Mouse (Mus musculus) midbrain, embryonic 14.5 days (tissue): ENCODE data around the gene Tob1. TPM values are rescaled to one million over a fixed set of nuclear protein-coding genes. Genes with fewer than 3 reads are reported as not detected.

Source experiments
- ATAC-seq: fragments of 200-750 bp; cut with Nextera tagmentation; 2 replicates; pipeline ENCODE4 v1.8.0; 2017; ENCODE audit warnings: moderate number of reproducible peaks, moderate library complexity; ENCODE audit not compliant: low FRiP score, low TSS enrichment
- DNase-seq: peaks from one replicate; pipeline ENCODE4 v3.0.0-alpha.2; 2015
- H3K27ac ChIP-seq: fragments of 300-500 bp; sonication (generic); replicated peaks from 2 replicates; pipeline ENCODE4 v1.5.1; 2014; ENCODE audit warnings: mild to moderate bottlenecking, low read depth, low read length, moderate library complexity
- H3K27me3 ChIP-seq: fragments of 300-500 bp; sonication (generic); 2 replicates; pipeline ENCODE4 v1.6.1; 2014; ENCODE audit warnings: low read length, control low read depth, mixed read lengths; ENCODE audit not compliant: control insufficient read depth, insufficient read depth
- H3K36me3 ChIP-seq: fragments of 300-500 bp; sonication (generic); 2 replicates; pipeline ENCODE4 v1.6.1; 2014; ENCODE audit warnings: low read length, control low read depth; ENCODE audit not compliant: control insufficient read depth, insufficient read depth
- H3K4me1 ChIP-seq: fragments of 300-500 bp; sonication (generic); 2 replicates; pipeline ENCODE4 v1.6.1; 2014; ENCODE audit warnings: mild to moderate bottlenecking, antibody characterized with exemption, low read length, control low read depth; ENCODE audit not compliant: control insufficient read depth, insufficient read depth
- H3K4me2 ChIP-seq: fragments of 300-500 bp; sonication (generic); 2 replicates; pipeline ENCODE4 v1.6.1; 2014; ENCODE audit warnings: mild to moderate bottlenecking, low read length, moderate library complexity
- H3K4me3 ChIP-seq: fragments of 300-500 bp; sonication (generic); replicated peaks from 2 replicates; pipeline ENCODE4 v1.5.1; 2014; ENCODE audit warnings: low read depth, low read length
- H3K9ac ChIP-seq: fragments of 300-500 bp; sonication (generic); replicated peaks from 2 replicates; pipeline ENCODE4 v1.6.1; 2014; ENCODE audit warnings: mild to moderate bottlenecking, low read length, moderate library complexity
- H3K9me3 ChIP-seq: fragments of 300-500 bp; sonication (generic); 2 replicates; pipeline ENCODE4 v1.6.1; 2016; ENCODE audit warnings: low read length, control low read depth, mixed read lengths; ENCODE audit not compliant: control insufficient read depth
- WGBS: fragments of 180-500 bp; shearing (Covaris S2); extraction: QIAGEN DNeasy Blood & Tissue Kit; methylation state at CpG from one replicate; pipeline ENCODE4 v1.1.7; 2014; 5-methylcytosine and 5-hydroxymethylcytosine counted together
- polyA plus RNA-seq: library from polyadenylated mRNA; unstranded; fragments of >200 nt; fragmentation: Nextera tagmentation; extraction: Ambion mirVana; gene quantifications from 2 replicates; pipeline ENCODE4 v1.2.1, GENCODE M21; 2014

Gene Tob1
- polyA plus RNA-seq, 1 experiment from 2014 or later = 34.7 TPM

- no peak overlapping the region for H3K9ac ChIP-seq
- no peak overlapping the region for H3K4me3 ChIP-seq
- DNase-seq (no peak), ATAC-seq (no peak)
- H3K27me3 ChIP-seq = no peaks in the 10 kb centered on the region
- no peaks in the 10 kb centered on the region for H3K36me3 ChIP-seq
- WGBS = 80% methylated on average over 8 of the region's 8 CpGs
- no peak overlapping the region for H3K4me2 ChIP-seq
- H3K27ac ChIP-seq = no peak overlapping the region
- H3K9me3 ChIP-seq = no peaks in the 10 kb centered on the region
- H3K4me1 ChIP-seq = 0 out of 2 replicates have a peak, but pooled peaks cover 5% of the 10 kb centered on the region
Measured at GRCm38 (mm10) chr11:94230244-94230643, 19.0 kb downstream of the Tob1 start.

DNA sequence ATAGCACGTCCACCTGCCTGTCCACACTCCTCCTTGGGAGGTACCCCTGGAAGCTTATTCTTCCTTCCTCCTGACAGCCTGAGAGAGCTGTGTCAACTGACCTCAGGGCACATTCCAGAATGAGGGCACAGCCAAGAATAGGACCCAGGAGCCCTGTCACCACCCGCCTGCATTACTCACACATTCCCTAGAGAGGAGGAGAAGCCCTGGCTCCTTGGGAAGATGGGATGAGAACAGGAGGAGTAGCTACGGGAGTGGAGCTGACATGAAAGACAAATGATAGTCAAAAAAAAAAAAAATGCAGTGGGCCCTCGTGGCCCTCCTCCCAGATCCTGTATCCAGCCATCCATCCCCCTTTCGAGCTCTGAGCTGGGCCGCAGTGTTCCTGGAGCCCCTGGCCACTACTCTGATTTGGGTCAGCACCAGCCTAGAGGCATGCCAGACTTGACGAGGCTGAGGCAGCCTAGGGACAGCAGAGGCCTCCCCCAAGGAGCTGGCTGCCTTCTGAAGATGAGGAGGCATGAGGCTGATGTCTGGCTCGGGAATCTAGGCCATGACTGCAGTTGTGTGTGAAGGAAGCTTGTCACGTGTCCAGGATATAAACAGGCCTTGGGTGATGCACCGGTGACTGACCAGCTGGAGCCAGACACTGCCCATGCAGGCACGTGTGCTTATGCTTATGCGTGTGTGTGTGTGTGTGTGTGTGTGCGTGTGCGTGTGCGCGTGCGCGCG lies 20.7 kb downstream of the Tob1 start:
- 0 out of 2 replicates have a peak, but pooled peaks cover 5% of the 10 kb centered on the region for H3K4me1 ChIP-seq
- no peaks in the 10 kb centered on the region for H3K36me3 ChIP-seq
- no peaks in the 10 kb centered on the region for H3K27me3 ChIP-seq
- no peak overlapping the region for H3K4me2 ChIP-seq
- H3K9ac ChIP-seq = no peak overlapping the region
- no peaks in the 10 kb centered on the region for H3K9me3 ChIP-seq
- no peak overlapping the region for H3K27ac ChIP-seq
- ATAC-seq (no peak), DNase-seq (no peak)
- H3K4me3 ChIP-seq = no peak overlapping the region
- 82% methylated on average over 19 of the region's 19 CpGs for WGBS

GRCm38 (mm10) chr11:94233405-94233804 lies 22.2 kb downstream of the Tob1 start:
- no peak for DNase-seq
- 44% methylated on average over 6 of the region's 6 CpGs for WGBS
- no peak overlapping the region for H3K4me2 ChIP-seq

GRCm38 (mm10) chr11:94234380-94234779 lies 23.1 kb downstream of the Tob1 start:
- Histone ChIP-seq H3K9me3 (no peaks in the 10 kb centered on the region), H3K4me2 (no peak overlapping the region), H3K4me3 (no peak overlapping the region), H3K27me3 (no peaks in the 10 kb centered on the region), H3K36me3 (no peaks in the 10 kb centered on the region), H3K9ac (no peak overlapping the region), H3K27ac (no peak overlapping the region), H3K4me1 (no peaks in the 10 kb centered on the region)
- 94% methylated on average over 12 of the region's 12 CpGs for WGBS
- DNase-seq (no peak), ATAC-seq (no peak)

More at GRCm38 (mm10) chr11:94233405-94233804, 22.2 kb downstream of the Tob1 start:
- H3K9ac ChIP-seq = no peak overlapping the region
- no peaks in the 10 kb centered on the region for H3K36me3 ChIP-seq
- 0 out of 2 replicates have a peak, but pooled peaks cover 2% of the 10 kb centered on the region for H3K4me1 ChIP-seq
- no peaks in the 10 kb centered on the region for H3K27me3 ChIP-seq
- no peak for ATAC-seq
- H3K9me3 ChIP-seq = no peaks in the 10 kb centered on the region
- no peak overlapping the region for H3K4me3 ChIP-seq
- H3K27ac ChIP-seq = no peak overlapping the region

- Histone ChIP-seq H3K4me3 (no peak overlapping the region), H3K4me2 (no peak overlapping the region), H3K36me3 (no peaks in the 10 kb centered on the region), H3K4me1 (no peaks in the 10 kb centered on the region), H3K27ac (no peak overlapping the region), H3K27me3 (no peaks in the 10 kb centered on the region), H3K9ac (no peak overlapping the region), H3K9me3 (no peaks in the 10 kb centered on the region)
- WGBS = 88% methylated on average over 8 of the region's 8 CpGs
- DNase-seq (no peak), ATAC-seq (no peak)
Measured at GRCm38 (mm10) chr11:94234857-94235256, 23.6 kb downstream of the Tob1 start.

DNA sequence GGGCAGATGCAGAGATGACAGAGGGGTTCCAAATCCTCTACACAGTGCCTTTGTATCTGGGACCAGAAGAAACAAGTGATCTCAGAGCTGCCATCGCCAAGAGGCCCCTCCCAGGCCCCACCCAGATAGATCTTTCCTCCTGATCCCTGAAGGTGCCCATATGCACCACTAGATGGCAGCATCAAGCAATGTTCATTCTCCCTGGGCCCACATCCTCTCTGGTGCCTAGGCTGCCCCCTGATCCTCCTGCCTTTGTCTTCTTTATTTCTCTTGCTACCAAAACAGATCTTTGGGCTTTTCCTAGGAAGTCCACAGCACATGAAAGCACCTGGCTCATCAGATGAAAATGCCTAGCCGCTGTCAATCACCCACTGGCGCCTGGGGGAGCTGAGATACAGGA lies 24.8 kb downstream of the Tob1 start:
- Histone ChIP-seq H3K36me3 (no peaks in the 10 kb centered on the region), H3K4me1 (no peaks in the 10 kb centered on the region), H3K4me2 (no peak overlapping the region), H3K9me3 (no peaks in the 10 kb centered on the region), H3K27me3 (no peaks in the 10 kb centered on the region), H3K27ac (peak overlapping the region; percentile 74), H3K4me3 (no peak overlapping the region), H3K9ac (no peak overlapping the region)
- peak; percentile 91 for DNase-seq
- peak; percentile 74 for ATAC-seq
- WGBS = 16% methylated on average over 3 of the region's 3 CpGs

GRCm38 (mm10) chr11:94238786-94239185 lies 27.5 kb downstream of the Tob1 start:
- Histone ChIP-seq H3K4me2 (no peak overlapping the region), H3K9ac (no peak overlapping the region), H3K36me3 (no peaks in the 10 kb centered on the region), H3K27ac (no peak overlapping the region), H3K9me3 (no peaks in the 10 kb centered on the region), H3K4me3 (no peak overlapping the region), H3K27me3 (no peaks in the 10 kb centered on the region), H3K4me1 (peaks cover 15% of the 10 kb centered on the region; the same call in 1 of the 2 replicates)
- ATAC-seq (no peak), DNase-seq (no peak)
- 95% methylated on average over 8 of the region's 8 CpGs for WGBS

GRCm38 (mm10) chr11:94239706-94240105 lies 28.5 kb downstream of the Tob1 start:
- H3K27me3 ChIP-seq = no peaks in the 10 kb centered on the region
- no peak for ATAC-seq
- H3K4me1 ChIP-seq = peaks cover 15% of the 10 kb centered on the region; the same call in 1 of the 2 replicates
- H3K4me3 ChIP-seq = no peak overlapping the region
- no peaks in the 10 kb centered on the region for H3K36me3 ChIP-seq
- no peak overlapping the region for H3K27ac ChIP-seq
- no peak for DNase-seq
- no peak overlapping the region for H3K9ac ChIP-seq
- WGBS = 21% methylated on average over 9 of the region's 9 CpGs
- H3K9me3 ChIP-seq = no peaks in the 10 kb centered on the region
- H3K4me2 ChIP-seq = no peak overlapping the region
